Mouse (Mus musculus): ENCODE results near the gene Msl1.

The Msl1 gene

DNA sequence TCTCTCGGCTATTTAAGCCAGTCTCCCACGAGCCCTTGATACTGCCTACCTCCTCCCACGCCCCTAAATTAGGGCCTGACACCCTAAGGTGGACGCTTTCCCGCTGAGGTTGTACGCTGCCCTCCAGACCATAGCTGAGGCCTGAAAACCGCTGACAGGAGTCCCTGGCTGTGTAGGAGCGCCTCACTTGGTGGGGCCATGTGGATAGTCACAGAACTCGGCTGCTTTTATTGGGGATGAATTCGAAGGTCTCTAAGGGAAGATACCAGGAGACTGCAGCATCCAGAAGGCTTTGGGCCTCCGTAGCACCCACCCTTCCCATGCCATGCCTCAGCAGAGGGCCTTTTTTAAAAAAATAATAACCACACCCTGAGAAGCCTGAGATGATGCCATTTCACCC lies 42.6 kb downstream of the Msl1 start:
- no peak for DNase-seq (ENCODE audit: inconsistent age in 2 of 2, low spot score in 1 of 2)

DNA sequence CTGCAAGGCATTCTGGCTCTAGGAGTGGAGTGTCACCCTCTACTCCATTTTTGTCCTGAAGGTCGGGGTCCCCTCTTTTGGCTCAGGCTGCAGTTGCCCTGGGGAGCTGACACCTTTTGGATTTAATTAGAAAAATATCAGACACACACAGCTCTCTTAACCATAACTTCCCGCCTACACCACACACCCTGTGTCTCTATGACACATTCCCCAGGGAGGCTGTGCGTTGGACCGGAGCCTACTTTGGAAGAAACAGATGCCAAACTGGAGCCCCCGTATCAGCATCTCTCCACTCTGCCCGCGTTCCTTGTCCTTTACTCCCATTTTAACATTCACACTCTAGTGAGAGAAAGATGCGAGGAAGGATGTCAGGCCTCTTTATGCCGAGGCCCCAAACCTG lies 43.2 kb downstream of the Msl1 start:
- DNase-seq (ENCODE audit: inconsistent age in 2 of 2, low spot score in 1 of 2): no peak

DNA sequence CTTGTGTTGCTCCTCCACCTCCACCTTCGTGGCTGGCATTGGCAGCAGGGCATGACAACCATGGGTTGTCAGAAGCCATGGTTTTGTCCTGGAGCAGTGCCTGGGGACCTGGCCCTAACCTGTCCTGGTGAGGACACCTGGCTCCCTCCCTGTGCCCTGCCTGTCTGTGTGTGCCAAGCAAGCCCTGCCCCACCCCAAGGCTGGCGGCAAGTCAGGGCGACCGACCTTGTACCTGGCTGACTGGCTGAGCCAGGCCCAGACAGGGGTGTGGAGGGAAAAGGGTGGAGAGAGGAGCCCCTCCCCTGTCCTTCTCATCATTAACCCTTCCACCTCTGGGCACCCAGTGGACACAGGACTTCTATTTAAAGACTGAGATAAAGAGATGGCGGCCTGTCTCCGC lies 44.1 kb downstream of the Msl1 start:
- no peak for DNase-seq (ENCODE audit: inconsistent age in 2 of 2, low spot score in 1 of 2)

DNA sequence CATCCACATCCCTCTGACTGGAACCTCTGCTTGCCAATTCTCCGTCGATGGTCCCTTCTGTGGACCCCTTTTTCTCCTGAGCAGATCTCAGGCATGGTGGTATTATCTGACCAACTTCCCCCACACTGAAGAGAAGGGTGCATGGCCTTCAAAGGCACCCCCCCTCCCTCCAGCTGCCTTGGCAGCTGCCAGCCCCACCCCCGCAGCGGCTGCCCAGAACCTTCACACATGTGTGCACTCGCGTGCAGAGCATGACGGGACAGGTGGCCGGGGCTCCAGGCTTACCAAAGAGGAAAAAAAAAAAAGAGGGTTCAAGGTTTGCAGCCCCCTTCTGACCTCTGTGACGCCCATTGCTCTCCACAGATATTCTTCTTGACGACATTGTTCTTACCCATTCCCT lies 44.6 kb downstream of the Msl1 start:
- no peak for DNase-seq (ENCODE audit: inconsistent age in 2 of 2, low spot score in 1 of 2)

DNA sequence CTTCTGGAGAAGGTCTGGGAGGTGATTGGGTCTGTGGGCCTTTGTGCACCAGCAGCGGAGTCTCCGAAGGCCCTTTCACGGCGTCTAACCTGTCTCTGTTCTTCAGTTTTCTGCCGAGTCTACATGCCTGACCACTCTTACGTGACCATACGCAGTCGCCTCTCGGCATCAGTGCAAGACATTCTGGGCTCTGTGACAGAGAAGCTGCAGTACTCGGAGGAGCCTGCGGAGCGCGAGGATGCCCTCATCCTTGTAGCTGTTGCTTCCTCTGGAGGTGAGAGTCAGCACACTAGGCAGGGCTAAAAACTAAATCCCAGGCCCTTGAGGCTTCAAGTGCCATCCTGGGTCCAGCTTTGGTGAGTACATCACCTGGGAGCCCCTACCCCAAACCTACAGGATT lies 50.7 kb downstream of the Msl1 start:
- DNase-seq (ENCODE audit: inconsistent age in 2 of 2, low spot score in 1 of 2): no peak

DNA sequence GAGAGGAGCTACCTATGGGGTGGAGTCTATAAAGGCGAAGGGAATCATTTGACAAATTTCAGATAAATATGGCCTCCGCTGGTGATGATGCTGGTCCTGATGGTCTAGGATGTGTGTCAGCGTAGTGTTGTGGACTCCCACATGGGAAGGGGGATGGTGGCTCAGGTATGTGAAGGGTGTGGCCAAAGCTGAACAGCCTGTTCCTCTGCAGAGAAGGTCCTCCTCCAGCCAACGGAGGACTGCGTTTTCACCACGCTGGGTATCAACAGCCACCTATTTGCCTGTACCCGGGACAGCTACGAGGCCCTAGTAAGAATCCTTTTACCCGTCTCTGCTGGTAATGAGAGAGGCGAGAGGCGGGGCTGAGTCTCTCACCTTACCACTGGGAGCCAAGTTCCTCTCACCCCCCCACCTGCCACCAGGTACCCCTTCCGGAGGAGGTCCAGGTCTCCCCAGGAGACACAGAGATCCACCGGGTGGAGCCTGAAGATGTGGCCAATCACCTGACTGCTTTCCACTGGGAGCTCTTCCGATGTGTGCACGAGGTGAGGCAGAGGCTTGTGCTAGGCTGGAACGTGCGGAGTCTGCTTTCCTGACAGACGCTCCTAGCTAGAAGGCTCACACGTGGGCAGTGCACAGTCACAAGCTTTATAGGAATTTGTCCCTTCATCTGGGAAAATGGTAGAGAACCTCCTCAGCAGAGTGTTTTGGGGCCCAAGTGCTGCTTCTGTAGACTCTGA lies 51.7 kb downstream of the Msl1 start:
- no peak for DNase-seq (ENCODE audit: inconsistent age in 2 of 2, low spot score in 1 of 2)

DNA sequence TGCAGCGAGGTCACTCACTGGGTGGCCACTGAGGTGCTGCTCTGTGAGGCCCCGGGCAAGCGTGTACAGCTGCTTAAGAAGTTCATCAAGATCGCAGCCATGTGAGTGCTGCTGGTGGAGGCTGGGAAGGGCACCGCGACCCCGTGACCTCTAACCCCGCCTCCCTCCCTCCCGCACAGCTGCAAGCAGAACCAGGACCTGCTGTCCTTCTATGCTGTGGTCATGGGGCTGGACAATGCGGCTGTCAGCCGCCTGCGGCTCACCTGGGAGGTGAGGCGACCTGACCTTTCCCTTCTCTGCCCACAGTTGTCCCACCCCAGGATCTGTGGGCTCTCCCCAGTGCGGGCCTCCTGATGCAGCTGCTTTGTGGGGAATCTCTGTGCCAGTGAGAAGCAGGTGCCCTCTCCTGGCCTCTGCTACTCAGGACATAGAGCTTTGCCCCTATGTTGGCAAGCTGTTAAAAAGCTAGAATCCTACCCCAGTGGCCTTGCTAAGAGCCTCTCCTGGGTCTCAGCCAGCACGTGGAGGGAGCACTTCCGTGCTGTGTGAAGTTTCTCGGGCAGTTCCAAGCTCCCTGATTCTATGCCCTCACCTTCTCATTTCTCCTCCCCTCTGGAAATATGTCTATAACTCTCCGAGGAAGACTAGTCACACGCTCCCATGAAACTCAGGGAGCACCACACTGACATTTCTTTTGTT lies 54.0 kb downstream of the Msl1 start:
- DNase-seq (ENCODE audit: inconsistent age in 2 of 2, low spot score in 1 of 2): no peak

DNA sequence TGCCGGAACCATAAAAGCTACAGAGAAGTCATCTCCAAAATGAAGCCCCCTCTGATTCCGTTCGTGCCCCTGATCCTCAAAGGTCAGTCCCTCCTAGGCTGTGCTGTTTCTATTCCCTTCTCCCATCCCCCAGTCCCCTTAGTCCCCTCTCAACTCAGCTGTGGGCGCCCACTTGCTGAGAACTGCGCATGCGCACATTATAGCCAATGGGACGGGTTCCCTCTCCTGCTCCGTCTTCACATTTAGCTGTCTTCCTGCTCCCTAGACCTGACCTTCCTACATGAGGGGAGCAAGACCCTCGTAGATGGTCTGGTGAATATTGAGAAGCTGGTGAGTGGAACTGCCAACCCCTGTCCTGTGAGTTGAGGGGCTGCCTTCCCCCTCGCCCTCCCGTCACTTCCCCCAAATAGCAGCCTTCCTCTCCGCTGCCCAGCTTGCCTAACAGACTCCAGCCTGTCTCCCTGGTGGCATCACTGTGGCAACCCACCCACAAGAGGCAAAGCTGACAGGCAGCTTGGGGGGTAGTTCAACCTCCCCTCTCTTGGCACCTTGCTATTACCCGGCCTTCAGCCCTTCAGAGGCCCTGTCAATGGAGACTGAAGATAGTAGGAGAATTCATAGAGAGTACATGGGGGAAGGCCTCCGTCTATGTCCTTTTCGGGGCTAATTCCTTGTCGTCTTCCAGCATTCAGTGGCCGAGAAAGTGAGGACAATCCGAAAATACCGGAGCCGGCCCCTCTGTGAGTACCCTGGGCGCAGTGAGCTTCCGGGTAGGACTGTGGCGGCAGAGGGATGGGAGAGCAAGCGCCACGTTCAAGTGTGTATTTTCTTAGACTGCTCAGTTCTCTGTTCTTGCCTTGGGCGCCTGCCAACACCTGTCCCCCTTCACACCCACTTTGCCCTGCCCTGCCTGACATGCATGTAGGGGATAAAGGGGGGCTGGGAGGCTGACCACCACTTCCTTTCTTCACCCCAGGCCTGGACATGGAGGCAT lies 55.1 kb downstream of the Msl1 start:
- no peak for DNase-seq (ENCODE audit: inconsistent age in 2 of 2, low spot score in 1 of 2)

DNA sequence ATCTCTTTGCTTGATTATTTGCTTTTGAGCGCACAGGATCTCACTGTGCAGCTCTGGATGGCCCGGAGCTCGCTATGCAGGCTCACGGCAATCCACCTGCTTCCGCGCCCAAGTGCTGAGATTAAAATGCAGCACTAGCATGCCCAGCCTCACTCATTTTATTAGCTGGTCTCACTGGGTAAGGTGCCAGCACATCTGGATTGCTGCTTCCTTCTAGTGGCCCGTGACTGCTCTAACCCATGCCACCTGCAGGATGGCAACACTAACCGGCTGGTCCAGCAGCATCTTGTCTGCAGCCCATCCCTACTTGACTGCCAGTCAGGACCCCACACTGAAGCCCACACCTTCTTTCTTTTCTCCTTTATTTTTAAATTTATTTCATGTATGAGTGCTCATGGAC lies 58.8 kb downstream of the Msl1 start:
- no peak for DNase-seq (ENCODE audit: inconsistent age in 2 of 2, low spot score in 1 of 2)

DNA sequence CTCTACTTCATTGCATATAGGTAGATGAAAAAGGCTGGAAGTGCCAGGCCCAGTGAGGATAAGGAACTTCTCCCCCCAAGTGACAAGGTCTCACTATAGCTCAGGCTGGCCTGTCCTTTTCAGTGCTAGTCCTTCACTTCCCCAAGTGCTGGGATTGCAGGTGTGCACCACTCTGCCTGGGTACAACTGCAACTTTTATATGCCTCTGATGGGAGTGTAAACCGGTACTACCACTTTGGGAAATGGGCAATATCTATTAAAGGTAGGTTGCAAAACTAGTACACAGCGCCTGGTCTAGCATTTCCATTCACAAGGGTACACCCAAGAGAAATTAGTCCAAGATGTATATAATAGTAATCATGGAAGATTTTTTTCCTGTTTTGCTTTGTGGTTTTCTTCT lies 59.3 kb downstream of the Msl1 start:
- DNase-seq (ENCODE audit: inconsistent age in 2 of 2, low spot score in 1 of 2): no peak
